Mouse (Mus musculus) cerebellum, postnatal 10 days (tissue): Measurements from ENCODE around the gene Tmem222.
A peak's percentile ranks its signal among the peaks of the same experiment; 100 is the strongest.

ENCODE experiments used
- DNase-seq, 2 experiments: peaks; one replicate each; pipeline ENCODE4 v3.0.0; 2021; ENCODE audit warnings: mixed read lengths in 2 of 2

The Tmem222 gene

DNA sequence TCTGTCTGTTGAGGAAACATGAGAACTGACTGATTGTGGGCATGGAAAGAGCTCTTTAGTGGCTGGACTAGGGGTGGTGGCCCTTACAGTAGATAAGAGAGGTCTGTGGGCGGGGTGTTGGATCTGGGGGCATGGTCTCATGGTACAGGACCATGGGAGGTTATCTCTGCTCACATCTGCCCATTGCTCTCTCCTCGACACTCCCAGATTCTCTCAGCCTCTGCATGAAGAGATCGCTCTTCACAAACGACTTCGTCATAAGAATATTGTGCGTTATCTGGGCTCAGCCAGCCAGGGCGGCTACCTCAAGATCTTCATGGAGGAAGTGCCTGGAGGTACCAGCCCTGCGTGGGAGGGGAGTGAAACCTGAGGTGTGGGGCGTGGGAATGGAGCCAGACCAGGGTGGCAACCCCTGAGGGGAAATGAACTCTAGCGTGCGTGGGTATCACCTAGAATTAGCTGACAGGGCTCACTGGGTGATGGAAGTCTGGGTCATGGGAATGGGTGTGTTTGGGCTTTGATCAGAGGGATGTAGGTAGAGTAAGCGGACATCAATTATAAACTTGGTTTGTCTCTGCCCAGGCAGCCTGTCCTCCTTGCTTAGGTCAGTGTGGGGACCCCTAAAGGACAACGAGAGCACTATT, 29.7 kb downstream of the Tmem222 start:
- no peak for DNase-seq

DNA sequence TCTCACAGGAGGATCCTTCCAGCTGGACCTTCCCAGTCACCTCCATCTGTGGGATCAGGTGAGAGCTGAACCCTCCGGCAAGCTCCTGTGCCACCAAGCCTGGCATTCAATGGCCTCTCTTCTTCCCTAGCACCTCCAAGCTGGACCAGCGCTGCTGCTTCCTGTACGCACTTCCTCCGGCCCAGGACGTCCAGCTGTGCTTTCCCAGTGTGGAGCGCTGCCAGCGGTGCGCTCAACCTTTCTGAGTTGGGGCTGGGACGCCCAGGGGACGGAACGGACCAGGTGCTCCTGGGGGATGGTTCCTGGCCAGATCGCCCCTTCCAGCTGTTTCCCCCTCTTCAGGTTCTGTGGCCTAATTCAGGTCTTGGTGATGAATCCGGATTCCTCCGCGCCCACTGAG, 30.5 kb downstream of the Tmem222 start:
- no peak for DNase-seq

DNA sequence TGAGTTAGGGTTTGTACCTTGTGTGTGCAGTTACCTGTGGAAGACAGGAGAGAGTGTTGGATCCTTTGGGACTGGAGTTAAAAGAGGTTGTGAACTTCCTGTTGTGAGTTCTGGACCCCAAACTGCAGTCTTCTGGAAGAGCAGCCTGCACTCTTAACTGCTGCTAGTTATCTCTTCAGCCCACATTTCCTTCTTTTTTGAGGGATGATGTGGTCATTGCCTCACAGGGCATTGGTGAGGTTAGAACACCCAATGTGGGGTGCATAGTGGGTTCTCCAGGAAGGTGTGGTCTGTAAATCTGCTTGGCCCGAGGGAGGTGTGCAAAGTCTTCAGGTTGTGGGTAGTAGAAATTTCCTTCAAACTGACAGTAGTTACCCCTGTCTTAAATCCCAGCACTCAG, 33.3 kb downstream of the Tmem222 start:
- no peak for DNase-seq

GRCm38 (mm10) chr4:133243538-133243937, 34.1 kb downstream of the Tmem222 start:
- no peak for DNase-seq

DNA sequence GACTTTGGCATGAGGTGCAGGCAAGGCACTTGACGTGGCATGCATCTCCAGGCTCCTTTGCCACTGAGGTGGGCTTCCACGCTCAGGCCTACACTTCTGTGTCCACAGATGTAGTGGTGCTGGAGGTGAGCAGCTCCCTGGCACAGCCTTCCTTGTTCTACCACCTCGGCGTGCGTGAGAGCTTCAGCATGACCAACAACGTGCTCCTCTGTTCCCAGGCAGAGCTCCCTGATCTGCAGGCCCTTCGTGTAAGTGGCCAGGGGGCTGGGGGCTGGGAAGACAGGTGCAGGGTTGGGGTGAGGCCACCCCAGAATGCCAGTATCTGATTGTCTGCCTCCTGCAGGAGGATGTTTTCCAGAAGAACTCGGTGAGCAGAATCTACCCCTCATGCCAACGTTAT, 34.9 kb downstream of the Tmem222 start:
- no peak for DNase-seq

GRCm38 (mm10) chr4:133241910-133242309, 35.7 kb downstream of the Tmem222 start:
- no peak for DNase-seq

- DNase-seq, result peak; percentile 93 to 94
These were observed 36.4 kb downstream of the Tmem222 start for GRCm38 (mm10) chr4:133240934-133241908.

- no peak for DNase-seq
These were observed 37.1 kb downstream of the Tmem222 start, which contains the start of gene Map3k6 for GRCm38 (mm10) chr4:133240490-133240921. TSS of gene Map3k6 (plus strand) at chr4:133240818.

DNA sequence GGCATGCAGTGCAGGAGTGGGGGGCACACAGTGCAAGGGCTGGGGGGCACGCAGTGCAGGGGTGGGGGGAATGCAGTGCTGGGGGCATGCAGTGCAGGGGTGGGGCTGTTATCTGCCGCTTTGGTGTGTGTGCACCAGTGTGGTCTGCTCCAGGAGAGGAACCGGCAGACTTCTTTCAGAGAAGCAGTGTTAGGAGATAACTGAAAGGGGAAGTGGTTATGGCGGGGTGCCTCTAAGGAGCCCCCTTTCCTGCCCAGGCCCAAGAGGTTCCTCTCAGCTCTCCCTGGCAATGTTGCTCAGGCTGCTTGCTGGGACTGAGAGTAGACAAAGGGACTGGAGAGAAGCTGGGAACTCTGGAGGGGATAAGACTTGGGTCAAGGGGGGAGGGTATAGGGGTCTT, 39.7 kb downstream of the Tmem222 start:
- no peak for DNase-seq

DNA sequence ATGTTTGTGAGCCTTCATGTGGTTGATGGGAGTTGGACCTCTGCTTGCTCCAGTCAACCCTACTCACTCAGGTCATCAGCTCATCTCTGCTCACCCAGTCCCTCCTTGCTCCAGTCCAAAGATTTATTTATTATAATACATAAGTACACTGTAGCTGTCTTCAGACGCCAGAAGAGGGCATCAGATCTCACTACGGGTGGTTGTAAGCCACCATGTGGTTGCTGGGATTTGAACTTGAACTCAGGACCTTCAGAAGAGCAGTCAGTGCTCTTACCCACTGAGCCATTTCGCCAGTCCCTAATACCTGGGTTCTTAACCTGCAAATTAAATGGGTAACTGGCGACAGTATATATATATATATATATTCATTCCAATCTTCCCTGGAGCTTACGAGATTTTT, 42.2 kb downstream of the Tmem222 start:
- DNase-seq, result no peak

DNA sequence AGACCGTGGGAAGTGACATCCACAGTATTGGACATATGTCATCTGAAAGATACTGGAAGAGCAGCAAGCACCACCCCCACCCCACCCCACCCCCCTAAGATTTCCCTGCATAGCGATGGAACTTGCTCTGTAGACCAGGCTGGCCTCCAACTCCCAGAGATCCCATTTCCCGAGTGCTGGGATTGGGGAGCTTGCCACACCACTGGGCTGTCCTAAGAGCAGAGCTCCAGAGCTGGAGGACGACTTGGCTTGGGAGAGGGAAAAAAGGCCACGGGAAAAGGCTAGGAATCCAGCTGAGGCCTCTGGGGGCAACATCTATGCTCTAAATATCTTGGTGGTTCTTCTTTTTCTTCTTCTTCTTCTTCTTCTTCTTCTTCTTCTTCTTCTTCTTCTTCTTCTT, 42.8 kb downstream of the Tmem222 start:
- no peak for DNase-seq

DNA sequence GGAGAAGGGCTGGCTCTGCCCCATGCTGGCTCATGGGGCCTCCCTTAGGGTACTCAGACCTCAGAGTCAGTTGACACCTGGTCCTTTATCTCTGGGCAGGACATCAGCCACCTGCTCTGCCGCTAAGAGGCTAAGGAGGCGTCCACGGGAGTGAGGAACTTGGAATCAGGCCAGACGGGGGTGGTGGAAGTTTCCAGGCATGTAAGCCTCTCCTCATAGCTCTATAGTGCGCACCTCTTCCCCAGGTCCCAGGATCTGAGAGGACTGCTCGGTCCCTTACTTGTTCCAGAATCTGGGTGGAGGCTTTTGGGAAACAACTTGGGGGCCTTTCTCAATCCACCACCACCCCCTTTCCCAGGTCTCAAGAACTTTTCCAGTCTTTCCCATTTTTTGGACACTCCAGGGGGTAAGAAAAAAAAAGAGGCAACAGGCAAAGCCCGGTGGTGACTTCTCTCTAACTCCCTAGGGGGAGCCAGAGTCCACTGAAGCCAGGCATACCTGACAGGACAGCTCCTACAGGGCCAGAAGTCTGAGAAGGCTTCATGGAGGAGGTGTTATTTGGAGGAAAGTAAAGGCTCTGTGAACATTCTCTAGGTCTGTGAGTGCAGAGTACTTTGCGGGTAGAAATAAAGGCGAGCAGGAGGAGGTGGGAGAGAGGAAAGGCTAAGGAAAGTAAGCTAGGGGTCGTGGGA, 44.2 kb downstream of the Tmem222 start:
- DNase-seq, result peak; percentile 48 to 51

- peak in 1 of 2 experiments; percentile 37 for DNase-seq
These were observed 48.0 kb downstream of the Tmem222 start for GRCm38 (mm10) chr4:133229582-133229981.

- peak; percentile 66 to 70 for DNase-seq
These were observed 50.0 kb downstream of the Tmem222 start for GRCm38 (mm10) chr4:133227636-133228035.

DNA sequence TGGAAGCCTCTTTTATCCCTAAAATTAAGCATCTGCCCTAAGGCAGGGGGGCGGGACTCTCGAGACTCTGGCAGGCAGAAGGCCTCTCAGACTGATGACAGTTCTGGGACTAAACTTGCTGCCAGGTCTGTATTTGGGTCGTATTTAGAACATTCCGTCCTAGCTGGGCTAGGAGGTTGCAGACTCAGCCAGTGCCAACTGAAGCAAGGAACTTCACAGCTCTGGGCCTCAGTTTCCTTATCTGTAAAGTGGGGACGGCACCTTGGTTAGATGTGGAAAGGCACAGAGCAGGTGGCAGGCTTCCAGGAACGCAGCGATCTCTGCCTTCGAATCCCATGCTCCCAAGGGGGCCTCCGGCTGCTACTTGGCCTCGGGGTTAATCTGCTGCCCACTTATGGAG, 51.5 kb downstream of the Tmem222 start:
- peak in 1 of 2 experiments; percentile 52 for DNase-seq

GRCm38 (mm10) chr4:133223875-133224274, 53.7 kb downstream of the Tmem222 start:
- no peak for DNase-seq

- DNase-seq, result no peak
These were observed 55.9 kb downstream of the Tmem222 start for GRCm38 (mm10) chr4:133221701-133222100.

DNA sequence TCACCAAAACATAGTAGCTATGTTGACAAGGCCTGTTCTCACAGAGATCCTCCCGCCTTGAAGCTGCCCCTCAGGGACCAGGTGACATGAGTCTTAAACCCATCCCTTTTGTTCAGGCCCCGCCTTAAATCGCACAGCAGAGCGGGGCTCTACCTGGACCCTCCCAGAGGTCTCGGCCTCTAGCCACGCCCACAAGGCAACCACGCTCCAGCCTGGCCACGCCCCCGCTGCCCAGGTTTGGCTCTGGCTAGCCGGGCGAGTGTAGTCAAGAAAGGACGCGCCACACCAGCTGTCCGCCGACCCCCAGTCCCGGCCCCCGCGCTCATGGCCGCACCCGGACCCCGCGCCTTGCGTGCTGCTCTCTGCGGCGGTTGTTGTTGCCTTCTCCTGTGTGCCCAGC, 56.9 kb downstream of the Tmem222 start:
- peak; percentile 61 to 63 for DNase-seq

GRCm38 (mm10) chr4:133218745-133219144, 58.8 kb downstream of the Tmem222 start:
- DNase-seq, result no peak

DNA sequence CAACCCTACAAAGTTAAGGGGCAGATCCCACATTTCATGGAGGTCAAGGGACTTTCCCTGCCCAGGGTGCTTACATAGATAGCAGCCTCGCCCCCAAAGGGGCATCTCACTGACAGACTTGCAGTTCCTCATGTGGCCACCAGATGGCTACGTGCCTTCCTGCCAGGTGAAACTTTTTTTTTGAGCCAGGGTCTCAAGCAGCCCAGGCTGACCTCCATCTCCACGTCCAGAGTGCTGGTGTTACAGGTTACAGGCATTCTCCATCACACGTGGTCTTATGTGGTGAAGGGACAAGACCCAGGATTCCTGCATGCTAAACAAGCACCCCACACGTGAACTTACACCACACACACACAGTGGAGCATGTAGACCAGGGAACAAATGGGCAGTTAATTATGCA, 60.0 kb downstream of the Tmem222 start:
- DNase-seq, result peak; percentile 89 to 92
